Mouse (Mus musculus) E14TG2a.4 (cell line): ENCODE results near the gene Itih3.

Experiments
- CTCF ChIP-seq: conservative IDR thresholded peaks from 2 replicates; pipeline ENCODE4 v1.5.1; 2014; ENCODE audit warnings: low read length
- NANOG ChIP-seq: IDR thresholded peaks from 2 replicates; pipeline ENCODE4 v1.6.1; 2014; ENCODE audit warnings: borderline replicate concordance, low read length, mixed read lengths
- POU5F1 ChIP-seq: IDR thresholded peaks from 2 replicates; pipeline ENCODE4 v1.6.1; 2014; ENCODE audit warnings: low read length, borderline replicate concordance

GRCm38 (mm10) chr14:30916516-30916915 is 7.0 kb downstream of the Itih3 start:
- no peak for TF ChIP-seq CTCF
- TF ChIP-seq POU5F1, result no peak
- no peak for TF ChIP-seq NANOG
